Mouse (Mus musculus) embryonic facial prominence, embryonic 12.5 days (tissue): ENCODE measurements around the gene Asap2. TPM values are rescaled to one million over a fixed set of nuclear protein-coding genes. Genes with fewer than 3 reads are reported as not detected.

Experiments
- ATAC-seq: fragments of 200-750 bp; cut with Nextera tagmentation; 2 replicates; pipeline ENCODE4 v1.8.0; 2017; ENCODE audit not compliant: insufficient number of reproducible peaks, insufficient read depth, low FRiP score, low TSS enrichment
- H3K27ac ChIP-seq: fragments of 300-500 bp; sonication (generic); 2 replicates; pipeline ENCODE4 v1.5.1; 2016; ENCODE audit warnings: mild to moderate bottlenecking
- H3K27me3 ChIP-seq: fragments of 300-500 bp; sonication (generic); 2 replicates; pipeline ENCODE4 v1.6.1; 2016; ENCODE audit warnings: mild to moderate bottlenecking, moderate library complexity
- H3K36me3 ChIP-seq: fragments of 300-500 bp; sonication (generic); 2 replicates; pipeline ENCODE4 v1.6.1; 2016; ENCODE audit warnings: mild to moderate bottlenecking
- H3K4me1 ChIP-seq: fragments of 300-500 bp; sonication (generic); 2 replicates; pipeline ENCODE4 v1.6.1; 2016
- H3K4me2 ChIP-seq: fragments of 300-500 bp; sonication (generic); replicated peaks from 2 replicates; pipeline ENCODE4 v1.6.1; 2016; ENCODE audit warnings: mild to moderate bottlenecking, moderate library complexity
- H3K4me3 ChIP-seq: fragments of 300-500 bp; sonication (generic); 2 replicates; pipeline ENCODE4 v1.5.1; 2016; ENCODE audit warnings: mild to moderate bottlenecking
- H3K9ac ChIP-seq: fragments of 300-500 bp; sonication (generic); 2 replicates; pipeline ENCODE4 v1.6.1; 2016; ENCODE audit warnings: mild to moderate bottlenecking, moderate library complexity
- H3K9me3 ChIP-seq: fragments of 300-500 bp; sonication (generic); 2 replicates; pipeline ENCODE4 v1.6.1; 2016; ENCODE audit warnings: mild to moderate bottlenecking, moderate library complexity
- WGBS: fragments of 180-500 bp; shearing (Covaris S2); methylation state at CpG from one replicate; pipeline ENCODE4 v1.1.7; 2016; 5-methylcytosine and 5-hydroxymethylcytosine counted together
- polyA plus RNA-seq: library from polyadenylated mRNA; unstranded; fragments of >200 nt; fragmentation: Nextera tagmentation; extraction: Ambion mirVana; gene quantifications from 2 replicates; pipeline ENCODE4 v1.2.1, GENCODE M21; 2016

Gene Asap2
- polyA plus RNA-seq, 1 experiment from 2014 or later, result 17.0 TPM

DNA sequence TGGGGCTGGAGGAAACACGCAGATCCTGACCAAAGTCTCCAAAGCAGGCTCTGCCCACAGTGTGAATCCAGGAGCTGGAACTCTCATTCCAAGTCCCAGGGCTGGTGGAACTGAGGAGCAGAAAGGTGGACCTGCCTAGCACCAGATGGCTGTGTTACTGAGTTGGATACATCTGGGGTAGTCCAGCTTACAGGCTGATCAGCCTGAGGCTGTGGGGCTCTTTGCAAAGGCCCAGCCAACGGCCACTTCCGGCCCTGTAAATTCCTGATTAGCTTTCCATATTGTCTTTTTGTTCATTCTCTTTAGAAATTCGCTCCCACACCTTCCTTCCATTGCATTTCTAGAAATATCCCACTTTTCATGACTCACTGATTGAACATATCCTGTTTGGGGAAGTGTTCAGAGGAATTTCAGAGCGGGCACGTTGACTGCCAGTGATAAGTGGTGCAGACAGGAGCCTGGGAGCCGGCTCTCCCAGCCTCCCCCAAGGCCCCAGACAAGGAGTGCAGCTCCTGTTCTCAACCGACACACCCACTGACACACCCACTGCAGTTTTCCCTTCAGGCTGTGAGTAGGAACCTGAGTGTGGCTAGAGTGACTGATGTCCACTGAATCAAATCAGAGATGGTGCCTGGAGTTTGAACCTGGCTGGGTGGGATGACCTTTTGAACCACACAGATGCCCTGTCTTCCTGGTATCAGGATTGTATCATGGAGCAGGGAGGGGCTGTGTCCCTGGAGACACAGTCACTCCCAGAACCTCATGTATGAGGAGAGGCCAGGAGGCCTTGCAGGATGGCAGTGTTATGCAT, 145.6 kb downstream of the Asap2 start:
- Histone ChIP-seq H3K27ac (0 out of 2 replicates have a peak overlapping the region, but pooled peaks have one; percentile 41), H3K4me1 (peaks cover 61% of the 10 kb centered on the region), H3K9ac (no peak overlapping the region), H3K4me3 (no peak overlapping the region), H3K27me3 (no peaks in the 10 kb centered on the region), H3K4me2 (no peak overlapping the region), H3K9me3 (no peaks in the 10 kb centered on the region), H3K36me3 (no peaks in the 10 kb centered on the region)
- WGBS, result 33% methylated on average over 8 of the region's 8 CpGs
- ATAC-seq, result no peak

DNA sequence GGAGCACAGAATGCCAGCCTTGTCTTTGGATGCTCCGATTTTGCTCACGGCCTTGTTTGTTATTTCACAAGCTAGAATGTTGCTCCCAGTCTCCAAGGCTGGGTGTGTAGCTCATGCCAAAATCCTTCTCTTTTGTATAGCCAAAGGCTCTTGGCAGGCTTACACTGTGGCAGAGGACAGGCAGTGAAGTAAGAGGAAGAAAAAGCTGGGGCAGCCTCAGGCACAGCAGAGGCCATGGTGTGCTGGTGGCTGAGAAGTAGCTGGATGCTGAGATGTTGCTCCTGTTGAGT, 146.1 kb downstream of the Asap2 start:
- Histone ChIP-seq H3K9me3 (no peaks in the 10 kb centered on the region), H3K36me3 (no peaks in the 10 kb centered on the region), H3K9ac (no peak overlapping the region), H3K4me3 (no peak overlapping the region), H3K4me1 (peaks cover 61% of the 10 kb centered on the region), H3K4me2 (no peak overlapping the region), H3K27me3 (no peaks in the 10 kb centered on the region), H3K27ac (no peak overlapping the region)
- 73% methylated on average over 2 of the region's 2 CpGs for WGBS
- ATAC-seq, result no peak

DNA sequence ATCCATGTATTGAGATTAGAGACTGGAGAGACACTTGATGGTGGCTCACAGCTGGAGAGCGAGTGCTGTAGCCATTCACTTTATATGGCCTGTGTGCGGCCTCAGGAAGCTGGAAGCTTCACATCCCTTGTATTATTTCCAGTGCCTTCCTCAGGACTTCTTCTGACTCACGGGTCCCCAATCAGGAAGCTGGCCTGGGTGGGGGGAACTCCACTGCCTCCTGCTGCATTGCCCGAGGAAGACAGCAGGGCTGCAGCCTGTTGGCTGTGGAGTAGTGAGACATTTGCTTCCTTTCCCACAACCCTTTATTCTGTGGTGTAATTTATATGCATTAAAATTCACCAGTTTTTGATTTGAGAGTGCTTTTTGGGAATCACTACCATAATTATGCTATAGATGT, 149.3 kb downstream of the Asap2 start:
- Histone ChIP-seq H3K4me1 (peaks cover 35% of the 10 kb centered on the region), H3K4me2 (no peak overlapping the region), H3K9ac (no peak overlapping the region), H3K27me3 (no peaks in the 10 kb centered on the region), H3K27ac (no peak overlapping the region), H3K4me3 (no peak overlapping the region), H3K9me3 (no peaks in the 10 kb centered on the region), H3K36me3 (no peaks in the 10 kb centered on the region)
- WGBS, result 47% methylated on average over 4 of the region's 4 CpGs
- ATAC-seq, result no peak

DNA sequence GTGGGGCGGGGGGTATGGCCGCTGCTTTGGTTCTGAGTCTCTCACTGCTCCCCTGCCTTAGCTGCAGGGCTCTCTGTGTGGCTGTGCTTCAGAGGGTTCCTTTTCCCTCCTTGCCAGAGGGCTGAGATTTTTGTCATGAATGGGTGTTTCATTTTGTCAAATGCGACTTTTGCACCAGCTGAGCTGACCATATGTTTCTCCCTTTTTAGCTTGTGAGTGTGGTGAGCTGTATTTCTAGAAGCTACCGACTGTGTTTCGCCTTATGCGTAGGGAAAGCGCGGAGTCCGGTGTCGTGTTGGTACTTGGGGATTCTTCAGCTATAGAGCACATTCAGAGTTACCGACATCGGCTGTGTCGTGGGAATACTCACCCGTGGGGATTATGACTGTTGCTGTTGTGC, 149.9 kb downstream of the Asap2 start:
- no peaks in the 10 kb centered on the region for H3K9me3 ChIP-seq
- H3K4me1 ChIP-seq, result peaks cover 30% of the 10 kb centered on the region
- no peaks in the 10 kb centered on the region for H3K36me3 ChIP-seq
- 89% methylated on average over 14 of the region's 14 CpGs for WGBS
- H3K27me3 ChIP-seq, result no peaks in the 10 kb centered on the region
- H3K4me2 ChIP-seq, result no peak overlapping the region
- no peak overlapping the region for H3K9ac ChIP-seq
- no peak for ATAC-seq
- H3K4me3 ChIP-seq, result no peak overlapping the region
- H3K27ac ChIP-seq, result no peak overlapping the region

DNA sequence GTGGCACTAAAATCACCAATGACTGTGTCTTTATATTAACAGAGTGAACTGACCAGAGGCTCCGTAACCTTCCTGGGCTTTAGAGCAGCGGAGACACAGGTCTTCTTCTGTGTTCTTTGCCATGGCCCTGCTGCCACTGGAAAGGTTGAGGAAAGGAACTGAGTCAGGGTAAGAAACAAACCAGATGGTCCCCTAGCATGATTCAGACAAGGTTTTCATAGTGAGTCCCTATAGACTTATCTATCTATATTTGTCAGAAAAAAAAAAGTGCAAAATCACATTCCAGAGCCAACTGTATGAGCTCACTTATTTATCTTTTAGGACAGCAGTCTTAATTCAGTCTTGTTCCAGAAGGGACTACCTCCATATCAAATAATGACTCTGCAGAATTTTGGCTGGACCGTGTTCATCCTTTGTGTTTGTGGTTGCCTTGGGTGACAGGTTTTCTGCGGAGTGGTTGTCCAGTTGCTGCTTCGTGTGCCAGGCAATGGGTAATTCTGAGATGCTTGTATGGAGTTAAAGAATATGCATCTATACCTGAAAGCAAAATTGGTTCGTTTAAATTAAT, 150.6 kb downstream of the Asap2 start:
- WGBS, result 94% methylated on average over 6 of the region's 6 CpGs

DNA sequence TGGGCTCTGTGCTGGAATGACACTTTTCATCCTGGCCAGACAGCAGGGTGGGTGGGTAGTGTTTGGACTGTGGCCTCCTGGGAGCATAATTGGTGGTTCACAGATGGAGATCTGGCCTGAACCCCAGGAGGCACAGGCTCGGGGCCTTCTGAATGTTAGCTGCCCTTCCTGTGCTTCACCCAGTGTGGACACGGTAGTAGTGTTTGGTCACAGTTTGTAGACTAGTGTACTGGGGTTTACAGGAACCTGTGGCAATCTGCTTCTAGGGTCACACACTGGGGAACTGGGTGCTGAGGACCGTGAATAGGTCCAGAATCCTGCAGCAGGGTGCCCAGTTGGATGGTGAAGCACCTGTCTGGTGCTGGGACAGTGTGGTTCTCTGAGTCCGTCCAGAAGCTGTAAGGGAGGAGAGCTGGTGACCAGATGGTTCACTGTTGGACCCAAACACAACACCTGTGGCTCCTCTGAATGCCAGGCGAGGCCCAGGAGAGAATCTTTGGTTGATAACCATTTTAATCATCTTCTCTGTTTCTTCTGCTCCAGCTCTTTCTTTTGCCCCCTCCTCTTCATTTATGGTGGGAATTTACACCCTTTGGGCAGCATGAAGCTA, 151.5 kb downstream of the Asap2 start:
- WGBS, result 79% methylated on average over 5 of the region's 5 CpGs
- Histone ChIP-seq H3K4me3 (no peak overlapping the region), H3K36me3 (no peaks in the 10 kb centered on the region), H3K9ac (no peak overlapping the region), H3K27me3 (no peaks in the 10 kb centered on the region), H3K27ac (no peak overlapping the region), H3K4me2 (no peak overlapping the region), H3K9me3 (no peaks in the 10 kb centered on the region), H3K4me1 (peaks cover 22% of the 10 kb centered on the region)
- ATAC-seq, result no peak

More for the DNA sequence above, 150.6 kb downstream of the Asap2 start:
- Histone ChIP-seq H3K9me3 (no peaks in the 10 kb centered on the region), H3K9ac (no peak overlapping the region), H3K4me2 (no peak overlapping the region), H3K36me3 (no peaks in the 10 kb centered on the region), H3K4me3 (no peak overlapping the region), H3K27me3 (no peaks in the 10 kb centered on the region), H3K4me1 (peaks cover 24% of the 10 kb centered on the region), H3K27ac (no peak overlapping the region)
- ATAC-seq, result no peak

GRCm38 (mm10) chr12:21142489-21143254, 152.4 kb downstream of the Asap2 start:
- H3K36me3 ChIP-seq, result no peaks in the 10 kb centered on the region
- H3K9me3 ChIP-seq, result no peaks in the 10 kb centered on the region
- no peak overlapping the region for H3K4me2 ChIP-seq
- WGBS, result 76% methylated on average over 9 of the region's 9 CpGs
- H3K27ac ChIP-seq, result no peak overlapping the region
- no peaks in the 10 kb centered on the region for H3K27me3 ChIP-seq
- peaks cover 22% of the 10 kb centered on the region for H3K4me1 ChIP-seq
- no peak for ATAC-seq
- H3K9ac ChIP-seq, result no peak overlapping the region
- H3K4me3 ChIP-seq, result no peak overlapping the region

GRCm38 (mm10) chr12:21144602-21145001, 154.3 kb downstream of the Asap2 start:
- 84% methylated on average over 5 of the region's 5 CpGs for WGBS
- no peak for ATAC-seq

DNA sequence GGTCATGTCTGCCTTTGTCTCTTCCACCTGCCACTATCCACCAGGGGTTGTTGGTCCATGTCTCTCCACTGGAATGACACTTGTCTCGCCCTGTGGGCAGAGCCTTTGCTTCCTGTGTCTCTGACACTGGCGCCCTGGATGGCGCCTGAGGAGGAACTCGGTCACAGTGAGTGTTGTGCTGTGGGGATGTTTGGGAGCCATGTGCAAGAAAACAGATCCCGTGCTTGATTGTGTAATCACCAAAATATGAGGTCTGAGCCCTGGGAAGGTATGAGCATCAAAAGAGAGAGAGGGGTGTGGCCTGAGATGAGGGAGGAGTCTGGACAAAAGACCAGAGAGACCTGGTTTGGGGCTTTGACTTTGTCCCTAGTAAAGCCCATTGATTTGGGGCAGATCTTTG, 154.8 kb downstream of the Asap2 start:
- no peak for ATAC-seq
- Histone ChIP-seq H3K36me3 (no peaks in the 10 kb centered on the region), H3K4me3 (no peak overlapping the region), H3K27ac (no peak overlapping the region), H3K4me2 (no peak overlapping the region), H3K9ac (no peak overlapping the region), H3K4me1 (0 out of 2 replicates have a peak, but pooled peaks cover 11% of the 10 kb centered on the region), H3K9me3 (no peaks in the 10 kb centered on the region), H3K27me3 (no peaks in the 10 kb centered on the region)
- 89% methylated on average over 5 of the region's 5 CpGs for WGBS

More at GRCm38 (mm10) chr12:21144602-21145001, 154.3 kb downstream of the Asap2 start:
- no peaks in the 10 kb centered on the region for H3K36me3 ChIP-seq
- H3K9me3 ChIP-seq, result no peaks in the 10 kb centered on the region
- H3K4me1 ChIP-seq, result 0 out of 2 replicates have a peak, but pooled peaks cover 11% of the 10 kb centered on the region
- H3K4me3 ChIP-seq, result no peak overlapping the region
- no peaks in the 10 kb centered on the region for H3K27me3 ChIP-seq
- no peak overlapping the region for H3K9ac ChIP-seq
- H3K27ac ChIP-seq, result no peak overlapping the region
- no peak overlapping the region for H3K4me2 ChIP-seq

- H3K4me3 ChIP-seq, result no peak overlapping the region
- H3K36me3 ChIP-seq, result no peaks in the 10 kb centered on the region
- 46% methylated on average over 4 of the region's 4 CpGs for WGBS
- H3K27me3 ChIP-seq, result no peaks in the 10 kb centered on the region
- ATAC-seq, result no peak
- H3K9me3 ChIP-seq, result no peaks in the 10 kb centered on the region
- no peak overlapping the region for H3K27ac ChIP-seq
- H3K4me1 ChIP-seq, result 0 out of 2 replicates have a peak, but pooled peaks cover 11% of the 10 kb centered on the region
- H3K4me2 ChIP-seq, result no peak overlapping the region
- H3K9ac ChIP-seq, result no peak overlapping the region
Observed at GRCm38 (mm10) chr12:21146826-21147225, 156.6 kb downstream of the Asap2 start.

DNA sequence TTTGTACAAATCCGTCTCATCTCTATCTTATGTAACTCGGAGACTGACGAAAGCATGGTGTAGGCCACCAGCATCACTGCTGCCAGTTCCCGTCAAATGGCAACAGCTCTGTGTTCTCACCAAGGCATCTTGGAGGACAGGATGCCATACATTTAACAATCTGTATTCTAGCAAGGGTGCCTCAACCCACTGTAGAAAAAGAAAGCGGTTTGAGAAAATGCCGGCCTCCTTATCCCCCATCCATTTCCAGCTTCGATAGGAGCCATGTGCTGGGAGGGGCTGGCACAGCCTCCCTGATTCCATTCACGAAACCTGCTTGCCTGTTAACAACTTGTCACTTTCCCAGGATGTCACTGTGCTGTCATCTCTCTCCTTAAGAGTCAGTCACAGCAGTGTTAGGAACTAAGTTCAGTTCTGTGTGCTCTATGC, 163.0 kb downstream of the Asap2 start:
- Histone ChIP-seq H3K9me3 (no peaks in the 10 kb centered on the region), H3K27me3 (no peaks in the 10 kb centered on the region), H3K9ac (no peak overlapping the region), H3K36me3 (no peaks in the 10 kb centered on the region), H3K4me1 (0 out of 2 replicates have a peak, but pooled peaks cover 4% of the 10 kb centered on the region), H3K27ac (no peak overlapping the region), H3K4me2 (no peak overlapping the region), H3K4me3 (no peak overlapping the region)
- 60% methylated on average over 8 of the region's 8 CpGs for WGBS
- no peak for ATAC-seq
